Mouse (Mus musculus) liver, embryonic 16.5 days (tissue): ENCODE measurements around the gene Gm1604a. TPM values are rescaled to one million over a fixed set of nuclear protein-coding genes. Genes with fewer than 3 reads are reported as not detected.
"Not testable (repeated sequence)": the region's sequence is repeated elsewhere in the genome, so short reads cannot be mapped to it uniquely, and the experiment has no call there.

Source experiments
- ATAC-seq: fragments of 200-750 bp; cut with Nextera tagmentation; 2 replicates; pipeline ENCODE4 v1.8.0; 2017; ENCODE audit warnings: low read depth, mild to moderate bottlenecking, moderate number of reproducible peaks, moderate library complexity
- H3K27ac ChIP-seq: fragments of 300-500 bp; sonication (generic); 2 replicates; pipeline ENCODE4 v1.5.1; 2014; ENCODE audit warnings: mild to moderate bottlenecking, low read length
- H3K27me3 ChIP-seq: fragments of 300-500 bp; sonication (generic); 2 replicates; pipeline ENCODE4 v1.6.1; 2014; ENCODE audit warnings: low read depth, low read length, mixed read lengths; ENCODE audit not compliant: control insufficient read depth, insufficient read depth
- H3K36me3 ChIP-seq: fragments of 300-500 bp; sonication (generic); 2 replicates; pipeline ENCODE4 v1.6.1; 2014; ENCODE audit warnings: mild to moderate bottlenecking; ENCODE audit not compliant: control insufficient read depth, insufficient read depth
- H3K4me1 ChIP-seq: fragments of 300-500 bp; sonication (generic); 2 replicates; pipeline ENCODE4 v1.6.1; 2014; ENCODE audit warnings: low read depth, low read length, mixed read lengths; ENCODE audit not compliant: control insufficient read depth
- H3K4me2 ChIP-seq: fragments of 300-500 bp; sonication (generic); 2 replicates; pipeline ENCODE4 v1.6.1; 2014; ENCODE audit warnings: low read depth, low read length, mixed read lengths
- H3K4me3 ChIP-seq: fragments of 300-500 bp; sonication (generic); 2 replicates; pipeline ENCODE4 v1.5.1; 2014; ENCODE audit warnings: low read depth, mild to moderate bottlenecking, low read length
- H3K9ac ChIP-seq: fragments of 300-500 bp; sonication (generic); 2 replicates; pipeline ENCODE4 v1.6.1; 2014; ENCODE audit warnings: low read depth, low read length
- H3K9me3 ChIP-seq: fragments of 300-500 bp; sonication (generic); replicated peaks from 2 replicates; pipeline ENCODE4 v1.6.1; 2016; ENCODE audit warnings: low read length; ENCODE audit not compliant: control insufficient read depth
- WGBS: fragments of 180-500 bp; shearing (Covaris S2); extraction: QIAGEN DNeasy Blood & Tissue Kit; methylation state at CpG from one replicate; pipeline ENCODE4 v1.1.7; 2014; ENCODE audit not compliant: insufficient replicate concordance; 5-methylcytosine and 5-hydroxymethylcytosine counted together
- polyA plus RNA-seq: library from polyadenylated mRNA; unstranded; fragments of >200 nt; fragmentation: Nextera tagmentation; extraction: Ambion mirVana; gene quantifications from 2 replicates; pipeline ENCODE4 v1.2.1, GENCODE M21; 2015

Gm1604a gene
- polyA plus RNA-seq, 1 experiment from 2014 or later, result 0.12 TPM

DNA sequence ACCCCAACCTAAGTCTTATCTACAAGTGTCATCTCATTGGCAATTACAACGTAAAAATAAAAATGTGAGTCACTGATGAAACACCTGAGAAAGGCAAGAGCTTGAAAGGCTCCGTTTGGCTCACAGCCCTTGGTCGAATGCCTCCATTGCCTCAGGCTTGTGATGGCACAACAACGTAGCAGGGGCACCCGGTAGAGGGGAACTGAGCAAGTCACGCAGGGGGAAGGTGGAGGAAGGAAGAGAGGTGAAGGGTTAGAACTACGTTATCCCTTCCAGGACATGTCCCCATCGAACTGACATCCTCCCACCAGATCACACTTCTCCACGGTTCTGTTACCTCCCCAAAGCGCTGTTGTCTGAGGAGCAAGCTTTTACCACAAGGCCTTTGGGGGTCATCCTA lies 101.1 kb downstream of the Gm1604a start:
- not testable (repeated sequence) for H3K4me2 ChIP-seq, H3K27ac ChIP-seq, H3K36me3 ChIP-seq, H3K9ac ChIP-seq, H3K4me3 ChIP-seq, H3K9me3 ChIP-seq, ATAC-seq, H3K27me3 ChIP-seq, H3K4me1 ChIP-seq
- WGBS, result 35% methylated on average over 8 of the region's 10 CpGs

DNA sequence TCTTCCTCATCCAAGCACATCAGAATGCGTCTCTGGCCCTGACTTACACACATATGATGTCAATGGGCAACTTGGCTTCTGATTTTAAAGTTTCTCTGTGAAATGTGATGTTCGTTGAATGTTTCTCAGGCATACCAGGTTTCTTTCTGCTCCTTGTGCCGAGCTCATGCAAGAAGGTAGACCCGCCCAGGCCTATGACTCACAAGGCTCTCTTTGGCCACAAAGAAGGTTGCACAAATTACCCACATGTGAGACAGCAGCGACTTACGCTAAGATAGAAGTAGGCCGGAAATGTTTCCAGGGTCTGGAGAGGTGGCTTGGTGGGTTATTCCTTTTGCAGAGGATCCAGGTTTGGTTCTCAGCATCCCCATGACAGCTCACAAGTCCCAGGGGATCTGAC lies 108.6 kb downstream of the Gm1604a start:
- H3K9me3 ChIP-seq, H3K36me3 ChIP-seq, H3K4me1 ChIP-seq, ATAC-seq, H3K4me2 ChIP-seq, H3K27ac ChIP-seq, H3K27me3 ChIP-seq, H3K4me3 ChIP-seq, H3K9ac ChIP-seq: not testable (repeated sequence)
- WGBS, result no CpG with 5 or more reads among the region's 7 CpGs

DNA sequence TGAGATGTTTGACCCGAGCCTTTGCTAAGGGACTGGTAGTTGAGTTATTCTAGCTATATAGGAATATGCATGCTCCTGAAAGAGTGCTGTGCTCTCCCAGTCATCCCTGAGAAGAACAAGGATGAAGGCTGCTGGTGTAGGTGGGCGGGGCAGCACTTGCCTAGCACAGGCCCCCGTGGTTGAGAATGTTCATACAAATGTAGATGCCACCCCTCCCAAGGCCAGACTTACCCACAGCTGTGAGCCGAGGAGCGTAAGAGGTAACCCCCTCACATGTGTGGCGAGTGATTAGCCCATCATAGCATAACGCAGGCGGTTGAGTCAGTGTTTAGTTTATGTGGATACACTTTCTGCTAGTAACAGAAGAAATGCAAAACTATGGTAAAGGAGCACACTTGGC lies 109.9 kb downstream of the Gm1604a start:
- H3K27ac ChIP-seq, H3K27me3 ChIP-seq, ATAC-seq, H3K4me1 ChIP-seq, H3K9ac ChIP-seq, H3K9me3 ChIP-seq, H3K4me2 ChIP-seq, H3K4me3 ChIP-seq, H3K36me3 ChIP-seq: not testable (repeated sequence)
- WGBS, result 68% methylated on average over 7 of the region's 8 CpGs

Other genes starting within 250 kb of the Gm1604a start
- gene Ezr, start 242.8 kb upstream of the Gm1604a start, polyA plus RNA-seq, result 43.3 and 44.1 TPM in 2 replicates
- gene Rsph3b, start 76.9 kb upstream of the Gm1604a start, polyA plus RNA-seq, result 11.1 and 12.0 TPM in 2 replicates
- gene Tagap1, start 64.4 kb upstream of the Gm1604a start, polyA plus RNA-seq, result 11.0 and 12.3 TPM in 2 replicates
- 121 and 130 TPM in 2 replicates for gene Rnaset2b, start 54.9 kb upstream of the Gm1604a start, polyA plus RNA-seq
- gene Gm49721, start 46.7 kb upstream of the Gm1604a start, polyA plus RNA-seq, result not detected in 2 replicates
- gene Rps6ka2, start 144.5 kb downstream of the Gm1604a start, polyA plus RNA-seq, result 1.1 and 1.6 TPM in 2 replicates